Mouse (Mus musculus) embryonic facial prominence, embryonic 14.5 days (tissue): ENCODE measurements around the gene Zfyve27. TPM values are rescaled to one million over a fixed set of nuclear protein-coding genes. Genes with fewer than 3 reads are reported as not detected.
A peak's percentile ranks its signal among the peaks of the same experiment; 100 is the strongest.

Source experiments
- ATAC-seq: fragments of 200-750 bp; cut with Nextera tagmentation; 2 replicates; pipeline ENCODE4 v1.8.0; 2017; ENCODE audit warnings: low read depth, moderate number of reproducible peaks, moderate TSS enrichment
- DNase-seq: peaks from one replicate; pipeline ENCODE4 v3.0.0-alpha.2; 2015; ENCODE audit warnings: low spot score
- H3K27ac ChIP-seq: fragments of 300-500 bp; sonication (generic); replicated peaks from 2 replicates; pipeline ENCODE4 v1.5.1; 2014; ENCODE audit warnings: low read depth, mild to moderate bottlenecking, low read length, moderate library complexity
- H3K27me3 ChIP-seq: fragments of 300-500 bp; sonication (generic); replicated peaks from 2 replicates; pipeline ENCODE4 v1.6.1; 2014; ENCODE audit warnings: low read length; ENCODE audit not compliant: control insufficient read depth, insufficient read depth
- H3K36me3 ChIP-seq: fragments of 300-500 bp; sonication (generic); 2 replicates; pipeline ENCODE4 v1.6.1; 2014; ENCODE audit warnings: low read length, mixed read lengths; ENCODE audit not compliant: control insufficient read depth, insufficient read depth
- H3K4me1 ChIP-seq: fragments of 300-500 bp; sonication (generic); 2 replicates; pipeline ENCODE4 v1.6.1; 2014; ENCODE audit warnings: antibody characterized with exemption, low read length; ENCODE audit not compliant: control insufficient read depth, insufficient read depth
- H3K4me2 ChIP-seq: fragments of 300-500 bp; sonication (generic); 2 replicates; pipeline ENCODE4 v1.6.1; 2014; ENCODE audit warnings: low read depth, mild to moderate bottlenecking, low read length, moderate library complexity, mixed read lengths
- H3K4me3 ChIP-seq: fragments of 300-500 bp; sonication (generic); 2 replicates; pipeline ENCODE4 v1.5.1; 2014; ENCODE audit warnings: low read depth, mild to moderate bottlenecking, low read length
- H3K9ac ChIP-seq: fragments of 300-500 bp; sonication (generic); 2 replicates; pipeline ENCODE4 v1.6.1; 2014; ENCODE audit warnings: low read depth, mild to moderate bottlenecking, low read length, moderate library complexity, mixed read lengths
- H3K9me3 ChIP-seq: fragments of 300-500 bp; sonication (generic); 2 replicates; pipeline ENCODE4 v1.6.1; 2016; ENCODE audit warnings: low read length; ENCODE audit not compliant: control insufficient read depth
- WGBS: fragments of 180-500 bp; shearing (Covaris S2); extraction: QIAGEN DNeasy Blood & Tissue Kit; methylation state at CpG from one replicate; pipeline ENCODE4 v1.1.7; 2014; 5-methylcytosine and 5-hydroxymethylcytosine counted together
- polyA plus RNA-seq: library from polyadenylated mRNA; unstranded; fragments of >200 nt; fragmentation: Nextera tagmentation; extraction: Ambion mirVana; gene quantifications from 2 replicates; pipeline ENCODE4 v1.2.1, GENCODE M21; 2014

Zfyve27 gene
- polyA plus RNA-seq, 1 experiment from 2014 or later, result 12.2 TPM

DNA sequence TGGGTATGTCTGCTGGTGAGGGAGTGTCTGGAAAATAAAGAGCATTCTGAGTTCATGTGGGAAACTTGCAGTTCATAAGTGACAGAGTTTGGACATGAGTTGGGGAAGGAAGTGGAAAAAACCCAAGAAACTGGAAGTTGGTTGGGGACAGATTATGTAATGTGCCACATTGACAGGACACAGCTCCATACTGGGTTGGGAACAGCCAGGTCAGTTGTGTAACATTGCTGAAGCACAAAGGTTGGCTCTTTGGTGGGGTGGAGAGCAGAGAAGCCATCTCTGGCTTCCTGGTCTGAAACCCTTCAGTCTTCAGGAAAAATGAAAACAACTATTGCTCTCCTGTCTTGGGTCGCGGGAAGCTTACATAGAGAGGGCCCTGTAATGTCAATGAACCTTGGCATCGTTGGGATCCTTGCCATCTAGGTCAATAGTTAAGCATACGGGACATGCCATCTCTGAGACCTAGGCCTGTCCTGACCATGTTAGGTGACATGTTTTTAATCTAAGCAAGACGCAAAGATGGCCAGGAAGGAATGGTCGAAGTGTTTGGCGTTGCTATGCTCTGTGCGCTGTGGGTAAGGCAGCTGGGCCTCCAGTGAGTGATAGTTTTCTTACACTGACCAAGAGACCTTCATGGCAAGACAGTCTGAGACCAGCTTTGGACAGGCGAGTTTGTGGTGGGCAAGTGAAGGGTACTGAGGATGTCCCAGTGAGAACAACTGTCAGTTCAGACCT lies 17.3 kb upstream of the Zfyve27 start:
- ATAC-seq (no peak), DNase-seq (no peak)
- 90% methylated on average over 9 of the region's 9 CpGs for WGBS
- H3K4me1 ChIP-seq, result peaks cover 20% of the 10 kb centered on the region
- peaks cover 7% of the 10 kb centered on the region; the same call in 1 of the 2 replicates for H3K36me3 ChIP-seq
- H3K9me3 ChIP-seq, result no peaks in the 10 kb centered on the region
- peak overlapping the region; percentile 72 for H3K4me2 ChIP-seq
- no peak overlapping the region; the same call in 1 of the 2 replicates for H3K9ac ChIP-seq
- H3K4me3 ChIP-seq, result peak overlapping the region; percentile 77; the same call in 1 of the 2 replicates
- H3K27ac ChIP-seq, result peak overlapping the region; percentile 94
- H3K27me3 ChIP-seq, result no peaks in the 10 kb centered on the region

DNA sequence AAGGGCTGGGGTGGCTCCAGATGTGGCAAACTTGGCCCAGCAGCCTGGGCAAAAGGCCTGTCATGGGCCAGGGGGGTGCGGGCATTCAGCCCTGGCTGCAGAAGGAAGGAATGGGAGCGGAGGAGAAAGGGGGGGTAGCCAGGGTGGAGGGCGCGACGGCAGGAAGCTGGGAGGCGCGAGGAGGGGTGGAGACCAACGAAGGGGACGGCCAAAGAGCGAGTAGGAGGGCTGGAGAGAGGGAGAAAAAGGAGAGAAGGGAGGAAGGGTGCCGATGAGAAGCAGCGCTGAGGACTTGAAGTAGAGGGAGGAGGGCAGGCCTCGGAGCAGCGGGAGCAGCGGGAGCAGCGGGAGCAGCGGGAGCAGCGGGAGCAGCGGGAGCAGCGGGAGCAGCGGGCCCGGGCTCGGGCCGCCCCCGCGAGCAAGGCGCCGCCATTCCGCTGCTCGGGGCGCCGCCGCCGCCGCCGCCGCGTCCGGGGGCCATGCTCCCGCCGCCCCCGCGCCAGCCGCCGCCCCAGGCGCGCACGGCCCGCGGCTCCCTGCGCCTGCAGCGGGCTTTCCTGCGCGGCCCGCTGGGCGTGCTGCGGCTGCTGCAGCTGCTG lies 16.5 kb upstream of the Zfyve27 start, which contains the start of gene Marveld1:
Marveld1 (plus strand) TSS at position 231 of the 599 bp plus-strand sequence.
- peak within 1 kb of the TSS; percentile 94 for H3K27ac ChIP-seq
- peak within 1 kb of the TSS; percentile 89 for H3K9ac ChIP-seq
- 1% methylated on average over 12 of the region's 57 CpGs for WGBS
- peaks cover 7% of the 10 kb centered on the region; the same call in 1 of the 2 replicates for H3K36me3 ChIP-seq
- ATAC-seq, result peak; percentile 85
- H3K27me3 ChIP-seq, result no peaks in the 10 kb centered on the region
- peak within 1 kb of the TSS; percentile 72 for H3K4me2 ChIP-seq
- H3K9me3 ChIP-seq, result no peaks in the 10 kb centered on the region
- H3K4me1 ChIP-seq, result peaks cover 20% of the 10 kb centered on the region
- peak within 1 kb of the TSS; percentile 77 for H3K4me3 ChIP-seq
- DNase-seq, result peak; percentile 93

DNA sequence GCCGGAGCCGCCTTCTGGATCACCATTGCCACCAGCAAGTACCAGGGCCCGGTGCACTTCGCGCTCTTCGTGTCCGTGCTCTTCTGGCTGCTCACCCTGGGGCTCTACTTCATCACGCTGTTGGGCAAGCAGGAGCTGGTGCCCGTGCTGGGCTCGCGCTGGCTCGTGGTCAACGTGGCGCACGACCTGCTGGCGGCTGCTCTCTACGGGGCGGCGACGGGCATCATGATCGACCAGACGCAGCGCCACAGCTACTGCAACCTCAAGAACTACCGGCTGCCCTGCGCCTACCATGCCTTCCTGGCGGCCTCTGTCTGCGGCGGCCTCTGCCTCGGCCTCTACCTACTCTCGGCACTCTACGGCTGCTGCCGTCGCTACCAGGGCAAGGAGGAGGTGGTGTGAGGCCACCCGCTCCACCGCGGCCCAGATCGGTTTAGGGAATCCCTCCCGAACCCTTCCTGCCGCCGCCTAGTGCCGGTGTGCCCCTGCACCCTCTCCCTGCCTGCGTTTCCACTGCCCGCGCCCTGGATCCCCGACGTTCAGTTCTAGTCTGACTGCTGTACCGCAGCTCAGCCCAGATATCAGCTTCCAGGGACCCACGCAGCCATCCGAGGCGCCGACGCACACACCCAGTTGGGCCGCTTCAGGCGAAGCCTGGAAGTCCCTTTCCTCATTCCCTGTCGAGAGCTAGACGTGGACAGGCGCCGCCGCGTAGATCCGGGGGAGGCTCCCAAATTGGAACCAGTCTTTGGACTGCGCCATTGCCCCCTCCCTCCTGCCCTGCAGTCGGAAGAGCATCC lies 15.8 kb upstream of the Zfyve27 start:
- H3K4me3 ChIP-seq, result peak overlapping the region; percentile 77
- no peaks in the 10 kb centered on the region for H3K9me3 ChIP-seq
- no peaks in the 10 kb centered on the region for H3K27me3 ChIP-seq
- H3K9ac ChIP-seq, result peak overlapping the region; percentile 89
- under 1% methylated on average over 41 of the region's 63 CpGs for WGBS
- H3K4me2 ChIP-seq, result peak overlapping the region; percentile 72
- H3K36me3 ChIP-seq, result peaks cover 7% of the 10 kb centered on the region; the same call in 1 of the 2 replicates
- H3K27ac ChIP-seq, result peak overlapping the region; percentile 94
- peaks cover 20% of the 10 kb centered on the region for H3K4me1 ChIP-seq
- no peak for DNase-seq
- peak; percentile 28 for ATAC-seq

DNA sequence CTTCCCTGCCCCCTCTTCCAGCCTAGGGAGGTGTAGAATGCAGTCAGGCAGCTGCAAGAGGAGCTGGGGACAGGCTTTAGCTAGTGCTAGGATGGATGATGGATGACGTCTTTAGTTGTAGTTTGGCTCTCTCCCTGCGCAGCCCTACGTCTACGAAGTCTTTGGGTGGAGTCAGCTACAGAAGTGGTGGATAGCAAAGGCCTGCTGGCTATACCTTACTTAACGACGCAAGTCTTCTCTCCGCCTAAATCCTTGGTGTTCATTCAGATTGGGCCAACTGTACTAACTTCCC lies 15.2 kb upstream of the Zfyve27 start:
- WGBS, result 12% methylated on average over 7 of the region's 7 CpGs
- ATAC-seq (peak; percentile 66), DNase-seq (peak; percentile 84)
- Histone ChIP-seq H3K4me1 (peaks cover 20% of the 10 kb centered on the region), H3K4me2 (peak overlapping the region; percentile 72), H3K9me3 (no peaks in the 10 kb centered on the region), H3K27ac (peak overlapping the region; percentile 94), H3K9ac (peak overlapping the region; percentile 89), H3K36me3 (peaks cover 7% of the 10 kb centered on the region; the same call in 1 of the 2 replicates), H3K4me3 (peak overlapping the region; percentile 77), H3K27me3 (no peaks in the 10 kb centered on the region)

DNA sequence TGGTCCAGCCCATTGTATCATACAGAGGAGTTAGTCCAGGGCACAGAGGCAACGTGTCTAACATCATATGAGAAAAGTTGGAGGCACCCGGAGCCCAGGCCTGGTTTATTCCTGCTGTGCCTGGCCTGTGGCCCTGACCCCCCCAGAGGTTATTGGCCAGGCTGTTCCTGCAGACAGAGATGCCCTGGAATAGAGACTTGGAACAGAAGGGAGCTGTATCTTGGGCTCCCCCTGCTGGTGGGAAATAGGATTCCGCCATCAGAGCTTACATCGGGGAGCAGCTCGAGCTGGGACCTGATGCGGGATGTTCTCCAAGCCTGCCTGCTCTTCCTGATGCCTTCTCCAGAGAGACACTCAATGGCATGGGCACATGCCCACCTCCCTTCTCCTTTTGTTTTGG lies 11.8 kb upstream of the Zfyve27 start:
- DNase-seq (peak; percentile 81), ATAC-seq (no peak)
- no peak overlapping the region for H3K4me3 ChIP-seq
- no peaks in the 10 kb centered on the region for H3K9me3 ChIP-seq
- H3K27ac ChIP-seq, result no peak overlapping the region
- peaks cover 7% of the 10 kb centered on the region; the same call in 1 of the 2 replicates for H3K36me3 ChIP-seq
- H3K4me1 ChIP-seq, result peaks cover 20% of the 10 kb centered on the region
- WGBS, result 5% methylated on average over 6 of the region's 6 CpGs
- no peak overlapping the region for H3K9ac ChIP-seq
- H3K4me2 ChIP-seq, result no peak overlapping the region
- no peaks in the 10 kb centered on the region for H3K27me3 ChIP-seq

DNA sequence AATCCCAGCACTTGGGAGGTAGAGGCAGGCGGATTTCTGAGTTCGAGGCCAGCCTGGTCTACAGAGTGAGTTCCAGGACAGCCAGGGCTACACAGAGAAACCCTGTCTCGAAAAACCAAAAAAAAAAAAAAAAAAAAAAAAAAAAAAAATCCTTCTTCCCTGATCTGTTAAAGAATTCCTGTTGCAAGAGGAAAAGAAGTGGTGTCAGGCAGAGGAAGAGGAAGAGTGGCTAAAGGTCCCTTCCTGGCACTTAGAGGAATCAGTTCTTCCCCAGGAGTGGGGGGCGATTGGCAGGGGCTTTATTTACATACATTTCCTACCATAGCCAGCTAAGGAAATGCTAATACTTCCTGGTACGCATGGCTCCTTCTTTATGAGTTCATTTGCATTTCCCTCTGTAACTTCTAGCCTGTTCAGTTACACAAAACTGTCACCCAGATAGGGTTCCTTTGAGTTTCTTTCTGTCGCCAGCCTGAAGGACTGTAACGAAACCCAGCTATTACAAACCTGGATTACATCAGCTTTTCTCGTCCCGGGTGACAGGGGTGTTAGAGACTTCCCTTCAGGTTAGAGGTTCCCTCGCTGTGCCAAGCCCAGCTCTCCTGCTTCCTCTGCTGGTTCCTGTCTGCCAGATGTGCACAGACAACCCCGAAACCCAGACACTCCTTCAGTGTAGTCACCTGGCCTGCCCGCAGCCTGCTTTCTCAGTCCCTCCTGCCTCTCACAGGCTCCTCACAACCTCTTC lies 6.1 kb upstream of the Zfyve27 start:
- Histone ChIP-seq H3K4me1 (no peaks in the 10 kb centered on the region), H3K4me2 (no peak overlapping the region), H3K36me3 (no peaks in the 10 kb centered on the region), H3K4me3 (no peak overlapping the region), H3K9me3 (no peaks in the 10 kb centered on the region), H3K27ac (no peak overlapping the region), H3K9ac (no peak overlapping the region), H3K27me3 (no peaks in the 10 kb centered on the region)
- peak; percentile 41; the same call in 1 of the 2 replicates for ATAC-seq
- 47% methylated on average over 11 of the region's 12 CpGs for WGBS
- no peak for DNase-seq

DNA sequence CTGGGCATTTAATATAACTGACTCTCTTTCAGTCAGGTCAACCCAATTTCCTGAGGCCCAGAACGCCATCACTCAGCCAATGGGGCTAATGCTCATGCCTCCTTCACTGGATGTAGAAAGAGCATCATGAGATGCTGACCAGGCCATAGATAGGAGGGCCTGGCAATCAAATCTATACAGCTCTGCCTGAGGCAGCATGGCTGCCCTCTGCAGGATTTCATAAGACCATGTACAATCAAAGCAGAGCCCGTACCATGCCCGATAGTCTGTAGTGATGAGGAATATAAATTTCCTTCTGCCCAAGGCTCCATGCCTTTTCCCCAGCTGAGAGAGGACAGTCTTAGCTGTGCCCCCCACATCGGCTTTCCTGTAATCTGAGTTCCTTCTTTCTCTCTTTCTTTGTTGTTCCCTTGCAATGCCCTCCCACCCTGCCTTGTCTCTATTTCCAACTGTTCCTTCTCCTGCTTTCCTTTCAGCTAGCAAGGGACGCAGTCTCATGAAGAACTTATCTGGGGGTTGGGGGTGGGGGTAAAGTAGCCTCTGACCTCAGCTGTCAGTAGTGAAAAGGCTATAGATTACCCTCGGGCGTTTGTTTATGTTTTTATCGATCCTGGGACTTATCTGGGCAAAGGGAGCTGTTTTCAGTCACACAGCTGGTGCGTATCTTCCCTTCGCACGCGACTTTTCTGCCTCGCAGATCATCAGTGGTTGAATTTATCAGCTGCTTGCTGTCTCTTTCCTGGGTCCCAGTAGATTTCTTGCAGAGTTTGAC lies 5.3 kb upstream of the Zfyve27 start:
- ATAC-seq, result peak; percentile 50; the same call in 1 of the 2 replicates
- H3K36me3 ChIP-seq, result no peaks in the 10 kb centered on the region
- H3K9me3 ChIP-seq, result no peaks in the 10 kb centered on the region
- H3K9ac ChIP-seq, result 0 out of 2 replicates have a peak overlapping the region, but pooled peaks have one; percentile 14
- H3K4me3 ChIP-seq, result no peak overlapping the region
- no peaks in the 10 kb centered on the region for H3K27me3 ChIP-seq
- no peak for DNase-seq
- H3K27ac ChIP-seq, result no peak overlapping the region
- no peak overlapping the region for H3K4me2 ChIP-seq
- H3K4me1 ChIP-seq, result no peaks in the 10 kb centered on the region
- 42% methylated on average over 13 of the region's 13 CpGs for WGBS
